Mouse (Mus musculus) lung, postnatal 0 days (tissue): ENCODE data around the gene Tsc22d1.

Source experiments
- CTCF ChIP-seq: IDR thresholded peaks from 2 replicates; pipeline ENCODE4 v1.5.1; 2016; ENCODE audit warnings: antibody characterized with exemption, mild to moderate bottlenecking
- EP300 ChIP-seq: IDR thresholded peaks from 2 replicates; pipeline ENCODE4 v1.6.1; 2016; ENCODE audit warnings: antibody characterized with exemption, mild to moderate bottlenecking, control low read depth

GRCm38 (mm10) chr14:76506425-76507205 lies 91.9 kb downstream of the Tsc22d1 start:
- TF ChIP-seq CTCF (no peak), EP300 (no peak)
